Mouse (Mus musculus): Measurements from ENCODE around the gene Ctbs.

- TF ChIP-seq CHD2 (IDR thresholded peaks at IDR 0.05; ENCODE audit: low read depth, low read length), result no peak
- TF ChIP-seq ZNF384 (IDR thresholded peaks at IDR 0.05; ENCODE audit: low read depth, low read length), result no peak
- no peak for TF ChIP-seq HCFC1 (IDR thresholded peaks at IDR 0.05; ENCODE audit: borderline replicate concordance, insufficient read depth, low read length)
- TF ChIP-seq ZC3H11A (IDR thresholded peaks at IDR 0.05; ENCODE audit: borderline replicate concordance, low read depth, low read length), result no peak
- no peak for TF ChIP-seq MAFK (IDR thresholded peaks at IDR 0.05; ENCODE audit: insufficient read depth, low read depth, low read length)
Measured at GRCm38 (mm10) chr3:146419992-146420537, 29.5 kb upstream of the Ctbs start.

Data from ES-E14 (cell line).